ENCODE assay signal across 8 mouse cellular contexts in genomic region chrX:85084237-85085153, GRCm38 (mm10).
DNase-seq lines count a peak whose midpoint lies in the region.

No protein-coding gene starts in this region.

- intact Hi-C loops in left cerebral cortex, postnatal 14 days (cut with DNase I) = no loop called here

- DNase-seq in adrenal gland, postnatal 10 days = peak; percentile 1
- DNase-seq in adrenal gland, adult (ENCODE audit: inconsistent age in 2 of 2, low spot score in 1 of 2) = no peak
- peak; percentile 10 for DNase-seq in retina, postnatal 1 day
- DNase-seq in retina, embryonic 14.5 days (ENCODE audit: low spot score) = no peak
- DNase-seq in left cerebral cortex, postnatal 14 days (ENCODE audit: low spot score in 2 of 2) = peak; percentile 14 to 18
- DNase-seq in telencephalon, adult 2 months (ENCODE audit: low read depth, low spot score) = peak; percentile 28
- DNase-seq in urinary bladder, adult 2 months (ENCODE audit: low spot score) = no peak
- DNase-seq in layer of hippocampus, adult 8-10 months (ENCODE audit: low spot score in 2 of 2) = no peak

Comparison
In these comparisons a context has a peak if more than half of its experiments do, and no peak if none do; other contexts are left out.
1. DNase-seq: peak in adrenal gland, postnatal 10 days (single experiment), retina, postnatal 1 day (single experiment), left cerebral cortex, postnatal 14 days (2 of 2) and telencephalon, adult 2 months (single experiment); none in adrenal gland, adult (0 of 2), retina, embryonic 14.5 days (single experiment), urinary bladder, adult 2 months (single experiment) and layer of hippocampus, adult 8-10 months (0 of 2).